Mouse (Mus musculus): ENCODE measurements around the gene Ifit2.

DNA sequence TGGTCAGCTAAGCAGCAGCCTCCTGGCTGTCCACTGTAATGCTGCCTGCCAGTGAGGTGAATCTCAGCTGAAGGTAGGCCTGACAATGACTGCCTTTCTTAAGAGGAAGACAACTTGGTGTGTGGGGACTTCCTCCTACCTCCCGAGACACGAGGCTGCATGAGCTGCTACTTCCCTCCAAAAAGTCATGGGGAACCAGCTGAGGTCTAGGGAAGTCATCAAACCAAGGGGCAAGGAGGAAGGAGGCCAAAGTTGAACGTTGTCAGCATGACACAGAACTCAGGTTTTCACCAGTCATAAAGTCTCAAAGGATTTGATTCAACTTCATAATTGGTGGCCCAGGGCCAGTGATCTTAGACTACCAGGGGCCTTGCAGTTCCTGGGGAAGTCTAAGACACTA lies 34.8 kb upstream of the Ifit2 start:
- TF ChIP-seq CTCF (IDR thresholded peaks at IDR 0.05; ENCODE audit: low read depth), result no peak
- TF ChIP-seq EP300 (optimal IDR thresholded peaks at IDR 0.05), result no peak

Data from stomach, postnatal 0 days (tissue).